Mouse (Mus musculus) liver, adult 2 months (tissue): ENCODE measurements at regions not wholly inside any gene's neighbourhood (a gene's known extent, or its start where the extent isn't known, plus 50 kb on each side); places are given as distances from the start of the nearest gene placed in this dataset.

Experiments
- DNase-seq: peaks from one replicate; pipeline ENCODE4 v3.0.0-alpha.2; 2011; ENCODE audit warnings: low read depth, low spot score; ENCODE audit errors: extremely low read depth
- H3K27ac ChIP-seq: fragments of 200-500 bp; replicated peaks from 2 replicates; pipeline ENCODE4 v1.5.1; 2012; ENCODE audit warnings: low read depth, mild to moderate bottlenecking, control low read depth, inconsistent platforms, low read length; ENCODE audit not compliant: insufficient read depth
- H3K27me3 ChIP-seq: fragments of 200-500 bp; 2 replicates; pipeline ENCODE4 v1.6.1; 2012; ENCODE audit warnings: mild to moderate bottlenecking, moderate library complexity, low read length, inconsistent platforms; ENCODE audit not compliant: control insufficient read depth, insufficient read depth
- H3K36me3 ChIP-seq: fragments of 200-500 bp; 2 replicates; pipeline ENCODE4 v1.6.1; 2012; ENCODE audit warnings: low read length, inconsistent platforms; ENCODE audit not compliant: control insufficient read depth, insufficient read depth
- H3K4me1 ChIP-seq: fragments of 200-500 bp; 2 replicates; pipeline ENCODE4 v1.6.1; 2011; ENCODE audit warnings: low read length; ENCODE audit not compliant: control insufficient read depth, insufficient read depth
- H3K4me3 ChIP-seq: fragments of 200-500 bp; 2 replicates; pipeline ENCODE4 v1.5.1; 2011; ENCODE audit warnings: low read depth, mild to moderate bottlenecking, control low read depth, low read length, moderate library complexity; ENCODE audit not compliant: insufficient read depth
- H3K79me2 ChIP-seq: fragments of 200-500 bp; 2 replicates; pipeline ENCODE4 v1.6.1; 2012; ENCODE audit warnings: inconsistent platforms, mild to moderate bottlenecking, low read length, moderate library complexity; ENCODE audit not compliant: control insufficient read depth, insufficient read depth
- H3K9ac ChIP-seq: fragments of 200-500 bp; 2 replicates; pipeline ENCODE4 v1.6.1; 2012; ENCODE audit warnings: low read depth, mild to moderate bottlenecking, control low read depth, inconsistent platforms, low read length
- CTCF ChIP-seq: fragments of 200-500 bp; IDR thresholded peaks from 2 replicates; pipeline ENCODE4 v1.5.1; 2011; ENCODE audit warnings: low read depth, low read length, control low read depth
- POLR2A ChIP-seq: fragments of 200-500 bp; IDR thresholded peaks from 2 replicates; pipeline ENCODE4 v1.6.1; 2011; ENCODE audit warnings: low read length, control low read depth; ENCODE audit not compliant: insufficient read depth; ENCODE audit errors: extremely low read depth
- WGBS: fragments of 180-500 bp; shearing (Covaris S2); methylation state at CpG from one replicate; pipeline ENCODE4 v1.1.7; 2018; 5-methylcytosine and 5-hydroxymethylcytosine counted together

DNA sequence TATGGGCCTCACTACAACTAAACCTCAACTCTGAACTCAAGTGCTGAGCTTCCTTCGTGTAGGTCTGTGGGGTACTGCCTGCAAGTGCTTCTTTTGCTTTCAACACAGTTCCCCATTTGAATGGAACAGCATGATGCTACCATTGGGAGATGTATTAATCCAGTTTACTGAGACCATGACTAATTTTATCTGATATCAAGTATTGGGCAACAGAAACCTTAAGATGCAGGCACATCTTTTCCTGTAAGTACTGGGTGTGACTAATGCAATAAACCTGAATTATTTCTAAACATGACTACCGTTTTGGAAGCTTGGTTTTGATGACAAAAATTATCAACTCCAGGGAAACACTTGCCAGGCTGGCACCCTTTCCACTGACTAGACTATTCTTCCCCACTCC is 153.4 kb upstream of the Tent5a start:
- TF ChIP-seq CTCF: no peak
- no peak for TF ChIP-seq POLR2A
- H3K4me1 ChIP-seq: no peaks in the 10 kb centered on the region
- no peaks in the 10 kb centered on the region for H3K36me3 ChIP-seq
- H3K79me2 ChIP-seq: no peaks in the 10 kb centered on the region
- no peaks in the 10 kb centered on the region for H3K27me3 ChIP-seq
- H3K9ac ChIP-seq: no peak overlapping the region
- no peak for DNase-seq
- no peak overlapping the region for H3K27ac ChIP-seq
- WGBS: 71% methylated on average over 2 of the region's 2 CpGs
- H3K4me3 ChIP-seq: no peak overlapping the region

DNA sequence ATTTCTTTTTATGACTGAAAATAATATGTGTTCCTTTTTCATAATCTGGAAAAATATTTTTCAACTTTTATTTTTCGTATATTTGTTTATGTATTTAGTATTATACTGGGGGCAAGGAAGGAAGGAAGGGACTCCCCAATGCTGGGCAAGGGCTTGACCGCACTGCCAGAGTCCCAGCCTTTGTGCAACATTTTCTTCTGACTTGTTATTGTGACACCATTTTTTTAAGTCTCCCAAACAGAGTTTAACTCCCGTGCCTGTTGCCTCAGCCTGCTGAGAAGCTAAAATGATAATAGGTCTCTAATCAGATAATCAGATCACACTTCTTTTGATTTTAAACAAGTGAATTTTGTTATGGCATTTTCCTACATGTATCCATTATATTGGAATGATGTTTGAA is 148.1 kb upstream of the Tent5a start:
- H3K79me2 ChIP-seq: no peaks in the 10 kb centered on the region
- no peaks in the 10 kb centered on the region for H3K4me1 ChIP-seq
- H3K27me3 ChIP-seq: no peaks in the 10 kb centered on the region
- no peak for DNase-seq
- H3K4me3 ChIP-seq: no peak overlapping the region
- H3K36me3 ChIP-seq: no peaks in the 10 kb centered on the region
- WGBS: 84% methylated on average over 3 of the region's 3 CpGs
- no peak overlapping the region for H3K27ac ChIP-seq
- TF ChIP-seq POLR2A (no peak), CTCF (no peak)
- no peak overlapping the region for H3K9ac ChIP-seq

DNA sequence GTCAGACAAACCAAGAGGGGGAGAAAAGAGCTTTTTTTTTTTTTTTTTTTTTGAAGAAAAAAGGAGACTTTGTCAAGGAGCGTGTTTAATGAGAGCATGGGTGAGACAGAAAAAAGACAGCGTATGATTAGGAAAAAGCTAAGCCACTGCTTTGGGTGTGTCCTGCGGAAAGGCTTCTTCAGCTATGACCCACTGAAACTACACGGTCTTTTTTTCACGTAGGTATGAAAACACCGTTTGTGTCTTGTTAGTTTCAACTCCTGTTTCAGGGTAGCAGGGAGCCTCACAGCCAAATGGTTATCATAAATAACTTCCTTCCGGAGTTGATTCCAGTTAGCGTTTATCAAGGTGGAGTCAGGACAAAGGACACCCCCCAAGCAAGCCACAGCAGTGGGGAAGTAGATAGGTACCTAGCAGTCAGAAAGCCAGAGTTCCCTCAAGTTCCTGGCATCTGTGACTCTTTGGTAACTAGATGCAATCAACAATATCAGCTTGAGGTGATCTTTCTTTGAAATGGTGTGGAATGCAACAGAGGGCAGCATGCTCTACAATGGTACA is 143.2 kb upstream of the Tent5a start:
- Histone ChIP-seq H3K79me2 (no peaks in the 10 kb centered on the region), H3K27me3 (no peaks in the 10 kb centered on the region), H3K36me3 (no peaks in the 10 kb centered on the region), H3K4me1 (no peaks in the 10 kb centered on the region), H3K4me3 (no peak overlapping the region), H3K27ac (no peak overlapping the region), H3K9ac (no peak overlapping the region)
- 86% methylated on average over 8 of the region's 8 CpGs for WGBS
- no peak for DNase-seq
- TF ChIP-seq POLR2A (no peak), CTCF (no peak)

DNA sequence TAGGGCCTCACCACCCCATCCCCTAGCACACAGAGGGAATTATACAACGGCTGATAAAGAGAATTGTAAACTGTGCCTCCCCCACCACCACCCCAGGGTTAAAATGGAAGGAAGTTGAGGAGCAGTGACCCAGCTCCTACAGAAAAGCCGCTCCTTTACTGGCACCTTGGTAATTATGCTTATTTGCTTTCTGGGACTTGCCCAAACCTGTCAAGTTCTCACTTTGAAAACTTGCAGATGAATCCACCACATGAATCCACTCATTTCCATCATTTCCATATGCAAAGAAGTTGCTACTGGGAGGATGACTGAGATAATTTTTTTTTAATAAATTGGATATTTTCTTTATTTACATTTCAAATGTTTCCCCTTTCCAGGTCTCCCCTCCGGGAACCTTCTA is 142.1 kb upstream of the Tent5a start:
- Histone ChIP-seq H3K27me3 (no peaks in the 10 kb centered on the region), H3K9ac (no peak overlapping the region), H3K79me2 (no peaks in the 10 kb centered on the region), H3K4me1 (no peaks in the 10 kb centered on the region), H3K27ac (no peak overlapping the region), H3K4me3 (no peak overlapping the region), H3K36me3 (no peaks in the 10 kb centered on the region)
- TF ChIP-seq CTCF (no peak), POLR2A (no peak)
- DNase-seq: no peak
- WGBS: 69% methylated on average over 3 of the region's 3 CpGs

DNA sequence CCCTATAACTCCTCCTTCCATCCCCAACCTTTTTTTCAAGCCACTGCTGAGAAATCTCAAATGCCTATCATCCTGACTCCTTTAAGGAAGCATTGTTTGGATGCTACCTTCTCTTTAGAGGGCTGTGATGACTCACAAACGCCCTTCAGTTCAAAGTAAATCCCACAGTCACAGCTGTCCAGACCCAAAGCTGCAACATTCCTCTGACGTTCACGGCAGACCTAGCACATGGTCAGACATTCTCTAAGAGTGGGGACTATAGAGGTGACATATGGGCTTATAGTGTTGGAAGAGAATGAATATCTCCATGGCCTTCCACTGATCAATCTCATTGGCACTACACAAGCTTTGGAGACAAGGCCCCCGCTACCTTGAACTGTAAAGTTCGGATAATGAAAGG is 139.5 kb upstream of the Tent5a start:
- Histone ChIP-seq H3K9ac (no peak overlapping the region), H3K4me3 (no peak overlapping the region), H3K36me3 (no peaks in the 10 kb centered on the region), H3K27me3 (no peaks in the 10 kb centered on the region), H3K4me1 (no peaks in the 10 kb centered on the region), H3K27ac (no peak overlapping the region), H3K79me2 (no peaks in the 10 kb centered on the region)
- TF ChIP-seq POLR2A: no peak
- TF ChIP-seq CTCF: no peak
- no peak for DNase-seq
- WGBS: 84% methylated on average over 5 of the region's 5 CpGs

DNA sequence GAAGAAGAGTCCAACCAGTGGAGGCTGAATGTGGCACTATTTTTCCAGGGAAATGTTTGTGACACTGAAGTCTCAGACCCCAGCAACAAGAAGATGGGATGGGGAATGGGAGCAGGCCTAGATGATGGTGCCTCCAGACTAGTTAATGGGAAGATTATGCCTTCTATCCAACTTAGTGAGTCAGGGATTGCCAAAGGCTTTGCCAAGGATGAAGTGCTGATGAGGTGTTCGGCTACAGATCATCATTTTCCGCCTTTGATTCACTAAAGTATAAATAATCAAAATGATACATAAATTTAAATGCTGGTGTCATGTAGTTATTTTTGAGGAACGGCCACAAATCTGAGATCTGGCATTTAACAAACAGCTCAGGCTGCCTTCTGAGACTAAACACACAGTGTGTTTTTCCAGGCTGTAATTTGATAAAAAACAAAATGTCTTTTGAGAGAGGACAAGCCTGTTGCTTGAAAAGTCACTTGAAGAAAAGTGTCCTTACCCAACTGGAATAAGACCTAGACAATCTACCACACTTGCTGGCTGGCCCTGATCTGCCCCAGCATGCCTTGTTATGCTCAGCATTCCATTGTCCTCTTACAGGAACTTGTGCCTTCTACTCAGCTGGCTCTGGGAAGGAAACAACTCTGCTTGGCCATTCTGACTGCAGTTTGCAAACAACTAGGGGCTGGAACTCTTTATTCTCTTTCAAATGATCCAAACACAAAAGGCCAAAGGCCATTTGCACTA is 132.1 kb upstream of the Tent5a start:
- no peak overlapping the region for H3K27ac ChIP-seq
- no peaks in the 10 kb centered on the region for H3K4me1 ChIP-seq
- 85% methylated on average over 3 of the region's 3 CpGs for WGBS
- no peaks in the 10 kb centered on the region for H3K27me3 ChIP-seq
- no peak overlapping the region for H3K4me3 ChIP-seq
- no peaks in the 10 kb centered on the region for H3K79me2 ChIP-seq
- no peak for TF ChIP-seq POLR2A
- TF ChIP-seq CTCF: no peak
- H3K36me3 ChIP-seq: no peaks in the 10 kb centered on the region
- peak; percentile 18 for DNase-seq
- no peak overlapping the region for H3K9ac ChIP-seq
